Mouse (Mus musculus): ENCODE data around the gene Lcp2. TPM values are rescaled to one million over a fixed set of nuclear protein-coding genes. Genes with fewer than 3 reads are reported as not detected.

Lcp2 gene
- total and polyA plus RNA-seq, 3 experiments, result 55.7 to 70.0 (median 66.4) TPM

GRCm38 (mm10) chr11:34031015-34031805, 15.5 kb upstream of the Lcp2 start (continued):
- no peak for TF ChIP-seq ZC3H11A (IDR thresholded peaks at IDR 0.05; ENCODE audit: low read depth, low read length)
- TF ChIP-seq ZNF384 (IDR thresholded peaks at IDR 0.05; ENCODE audit: low read depth, low read length), result no peak
- TF ChIP-seq SIN3A (IDR thresholded peaks at IDR 0.05; ENCODE audit: low read length), result peak; percentile 64
- TF ChIP-seq MEF2A (IDR thresholded peaks at IDR 0.05; ENCODE audit: extremely low read depth, insufficient replicate concordance, low read depth, low read length, poor library complexity, severe bottlenecking), result no peak
- TF ChIP-seq BHLHE40 (IDR thresholded peaks at IDR 0.05; ENCODE audit: borderline replicate concordance, low read depth, low read length), result no peak
- 0 out of 2 replicates have a peak, but pooled peaks have one; percentile 5 for TF ChIP-seq MXI1 (IDR thresholded peaks at IDR 0.05; ENCODE audit: low read depth, low read length)
- TF ChIP-seq EP300 (IDR thresholded peaks at IDR 0.05; ENCODE audit: low read depth in 1 of 2, low read length in 2 of 2), result peak; percentile 82 to 84
- peak; percentile 11; the same call in 1 of the 2 replicates for TF ChIP-seq MYC (IDR thresholded peaks at IDR 0.05; ENCODE audit: low read depth, low read length)
- peak; percentile 85; the same call in 1 of the 2 replicates for TF ChIP-seq MAZ (IDR thresholded peaks at IDR 0.05; ENCODE audit: low read depth, low read length)
- TF ChIP-seq POLR2A (IDR thresholded peaks at IDR 0.05; ENCODE audit: control insufficient read depth in 1 of 2, insufficient read depth in 1 of 2, low read depth in 1 of 2, low read length in 2 of 2, poor library complexity in 1 of 2), result peak; percentile 82 to 87
- TF ChIP-seq RAD21 (IDR thresholded peaks at IDR 0.05; ENCODE audit: low read depth, low read length), result no peak
- 0 out of 2 replicates have a peak, but pooled peaks have one; percentile 59 for TF ChIP-seq CHD1 (IDR thresholded peaks at IDR 0.05; ENCODE audit: low read depth, low read length)
- TF ChIP-seq E2F4 (IDR thresholded peaks at IDR 0.05; ENCODE audit: borderline replicate concordance, low read depth, low read length), result no peak
- peak; percentile 78 for TF ChIP-seq HCFC1 (IDR thresholded peaks at IDR 0.05; ENCODE audit: low read depth, low read length)
- peak; percentile 98 for TF ChIP-seq GATA1 (IDR thresholded peaks at IDR 0.05; ENCODE audit: low read depth, low read length)
- peak; percentile 69 for TF ChIP-seq NELFE (IDR thresholded peaks at IDR 0.05; ENCODE audit: low read depth, low read length)
- peak; percentile 76 for TF ChIP-seq ELF1 (IDR thresholded peaks at IDR 0.05; ENCODE audit: low read depth, low read length)
- no peak; the same call in 1 of the 2 replicates for TF ChIP-seq KAT2A (conservative IDR thresholded peaks at IDR 0.05; ENCODE audit: low read depth, low read length)
- no peak for TF ChIP-seq NRF1 (IDR thresholded peaks at IDR 0.05; ENCODE audit: insufficient read depth, low read depth, low read length, poor library complexity, severe bottlenecking)
- TF ChIP-seq CTCF (IDR thresholded peaks at IDR 0.05 in 2 of 3, conservative IDR thresholded peaks at IDR 0.05 in 1 of 3; ENCODE audit: control insufficient read depth in 1 of 3, insufficient read depth in 1 of 3, low read depth in 2 of 3, low read length in 3 of 3, poor library complexity in 1 of 3, severe bottlenecking in 1 of 3), result no peak

- no peaks in the 10 kb centered on the region for H3K9me3 ChIP-seq (replicated peaks; ENCODE audit: insufficient read depth, low read length)
- H3K4me1 ChIP-seq (ENCODE audit: control insufficient read depth in 1 of 2, insufficient read depth in 2 of 2, low read length in 2 of 2), result peaks cover 16 to 40% of the 10 kb centered on the region in 2 experiments
- DNase-seq (ENCODE audit: low read depth, low spot score), result peak; percentile 46
- peaks cover 0 to 26% of the 10 kb centered on the region in 2 experiments; a peak in 2 of 4 replicates for H3K36me3 ChIP-seq (ENCODE audit: control insufficient read depth in 1 of 2, insufficient read depth in 2 of 2, low read length in 2 of 2)
- no peaks in the 10 kb centered on the region for H3K27me3 ChIP-seq (ENCODE audit: control insufficient read depth in 1 of 2, insufficient read depth in 2 of 2, low read length in 2 of 2)
- 0 out of 2 replicates have a peak overlapping the region, but pooled peaks have one; percentile 4 for H3K27ac ChIP-seq (ENCODE audit: control insufficient read depth, low read depth, low read length)
- H3K4me3 ChIP-seq (ENCODE audit: control insufficient read depth in 1 of 2, insufficient read depth in 1 of 2, low read depth in 2 of 2, low read length in 2 of 2), result no peak overlapping the region
- TF ChIP-seq KAT2A (conservative IDR thresholded peaks at IDR 0.05; ENCODE audit: low read depth, low read length) (no peak), CHD1 (IDR thresholded peaks at IDR 0.05; ENCODE audit: low read depth, low read length) (no peak), USF1 (IDR thresholded peaks at IDR 0.05; ENCODE audit: low read depth, low read length) (no peak), GABPA (IDR thresholded peaks at IDR 0.05; ENCODE audit: low read depth, low read length) (no peak), RCOR1 (IDR thresholded peaks at IDR 0.05; ENCODE audit: low read depth, low read length) (no peak), BHLHE40 (IDR thresholded peaks at IDR 0.05; ENCODE audit: borderline replicate concordance, low read depth, low read length) (no peak)
- no peaks in the 10 kb centered on the region for H3K79me2 ChIP-seq (ENCODE audit: control insufficient read depth, insufficient read depth, low read length, poor library complexity)
- no peak overlapping the region for H3K9ac ChIP-seq (ENCODE audit: control insufficient read depth, low read depth, low read length, poor library complexity, severe bottlenecking)
These were observed 12.7 kb upstream of the Lcp2 start for GRCm38 (mm10) chr11:34034008-34034505.
